Mouse (Mus musculus) brain, embryonic 14.5 days (tissue): Measurements from ENCODE around the gene Nisch. TPM values are rescaled to one million over a fixed set of nuclear protein-coding genes. Genes with fewer than 3 reads are reported as not detected.

Experiments
- DNase-seq: peaks from one replicate; pipeline ENCODE4 v3.0.0-alpha.2; 2011; ENCODE audit warnings: low read depth
- CTCF ChIP-seq: fragments of 200-500 bp; IDR thresholded peaks from 2 replicates; pipeline ENCODE4 v1.5.1; 2012; ENCODE audit warnings: inconsistent platforms, mild to moderate bottlenecking, moderate library complexity, borderline replicate concordance; ENCODE audit not compliant: insufficient read depth, insufficient read length; ENCODE audit errors: extremely low read depth
- POLR2A ChIP-seq: fragments of 200-500 bp; IDR thresholded peaks from 2 replicates; pipeline ENCODE4 v1.6.1; 2012; ENCODE audit warnings: mild to moderate bottlenecking, inconsistent platforms, borderline replicate concordance; ENCODE audit not compliant: poor library complexity, insufficient read depth, insufficient read length, severe bottlenecking; ENCODE audit errors: extremely low read depth
- polyA plus RNA-seq: library from polyadenylated mRNA; depleted of rRNA; stranded (reverse); fragments of >200 nt; gene quantifications from 2 replicates; pipeline ENCODE4 v1.2.3, GENCODE M21; 2012

The Nisch gene
- polyA plus RNA-seq, 1 experiment, result 506 TPM

- TF ChIP-seq CTCF, result no peak
- no peak for TF ChIP-seq POLR2A
- DNase-seq, result peak; percentile 36
Observed at GRCm38 (mm10) chr14:31197547-31198516, 18.9 kb downstream of the Nisch start.

- peak; percentile 53 for DNase-seq
- TF ChIP-seq CTCF (peak; percentile 57; the same call in 1 of the 2 replicates), POLR2A (no peak)
Observed at GRCm38 (mm10) chr14:31195968-31196367, 20.8 kb downstream of the Nisch start.

- no peak for DNase-seq
- TF ChIP-seq POLR2A (no peak), CTCF (no peak)
Observed at GRCm38 (mm10) chr14:31195521-31195920, 21.2 kb downstream of the Nisch start.

GRCm38 (mm10) chr14:31194891-31195513 lies 21.7 kb downstream of the Nisch start:
- TF ChIP-seq CTCF, result no peak
- no peak for DNase-seq

- no peak for DNase-seq
- TF ChIP-seq CTCF, result no peak
- TF ChIP-seq POLR2A, result no peak
Observed at GRCm38 (mm10) chr14:31194441-31194840, 22.3 kb downstream of the Nisch start.

- peak; percentile 69 for DNase-seq
- TF ChIP-seq CTCF, result no peak
- no peak for TF ChIP-seq POLR2A
Observed at GRCm38 (mm10) chr14:31193791-31194190, 23.0 kb downstream of the Nisch start.

GRCm38 (mm10) chr14:31191936-31192335 lies 24.8 kb downstream of the Nisch start:
- DNase-seq, result peak; percentile 49
- TF ChIP-seq CTCF (no peak), POLR2A (no peak)

- no peak for DNase-seq
- no peak for TF ChIP-seq POLR2A
- TF ChIP-seq CTCF, result no peak
Observed at GRCm38 (mm10) chr14:31189348-31189747, 27.4 kb downstream of the Nisch start.

- TF ChIP-seq CTCF (no peak), POLR2A (no peak)
- peak; percentile 63 for DNase-seq
Observed at GRCm38 (mm10) chr14:31188771-31189181, 28.0 kb downstream of the Nisch start.

GRCm38 (mm10) chr14:31186656-31187055 lies 30.1 kb downstream of the Nisch start:
- DNase-seq, result no peak
- no peak for TF ChIP-seq CTCF
- no peak for TF ChIP-seq POLR2A

GRCm38 (mm10) chr14:31184195-31184594 lies 32.6 kb downstream of the Nisch start:
- DNase-seq, result no peak
- no peak for TF ChIP-seq POLR2A
- no peak for TF ChIP-seq CTCF
